Mouse (Mus musculus) forebrain, embryonic 15.5 days (tissue): ENCODE measurements around the gene Daw1. TPM values are rescaled to one million over a fixed set of nuclear protein-coding genes. Genes with fewer than 3 reads are reported as not detected.

ENCODE experiments used
- ATAC-seq: fragments of 200-750 bp; cut with Nextera tagmentation; replicated peaks from 2 replicates; pipeline ENCODE4 v1.8.0; 2017; ENCODE audit warnings: mild to moderate bottlenecking, moderate TSS enrichment, moderate library complexity
- H3K27ac ChIP-seq: fragments of 300-500 bp; sonication (generic); replicated peaks from 2 replicates; pipeline ENCODE4 v1.5.1; 2015; ENCODE audit warnings: mild to moderate bottlenecking, inconsistent platforms
- H3K27me3 ChIP-seq: fragments of 300-500 bp; sonication (generic); 2 replicates; pipeline ENCODE4 v1.6.1; 2015; ENCODE audit warnings: inconsistent platforms
- H3K36me3 ChIP-seq: fragments of 300-500 bp; sonication (generic); 2 replicates; pipeline ENCODE4 v1.6.1; 2015; ENCODE audit warnings: mild to moderate bottlenecking, inconsistent platforms
- H3K4me1 ChIP-seq: fragments of 300-500 bp; sonication (generic); 2 replicates; pipeline ENCODE4 v1.6.1; 2015; ENCODE audit warnings: inconsistent platforms
- H3K4me2 ChIP-seq: fragments of 300-500 bp; sonication (generic); replicated peaks from 2 replicates; pipeline ENCODE4 v1.6.1; 2015; ENCODE audit warnings: mild to moderate bottlenecking, inconsistent platforms
- H3K4me3 ChIP-seq: fragments of 300-500 bp; sonication (generic); 2 replicates; pipeline ENCODE4 v1.5.1; 2015; ENCODE audit warnings: mild to moderate bottlenecking, inconsistent platforms
- H3K9ac ChIP-seq: fragments of 300-500 bp; sonication (generic); replicated peaks from 2 replicates; pipeline ENCODE4 v1.6.1; 2015; ENCODE audit warnings: mild to moderate bottlenecking, inconsistent platforms
- H3K9me3 ChIP-seq: fragments of 300-500 bp; sonication (generic); 2 replicates; pipeline ENCODE4 v1.6.1; 2016; ENCODE audit warnings: inconsistent platforms
- WGBS: fragments of 180-500 bp; shearing (Covaris S2); methylation state at CpG from one replicate; pipeline ENCODE4 v1.1.7; 2015; ENCODE audit warnings: mixed read lengths; 5-methylcytosine and 5-hydroxymethylcytosine counted together
- polyA plus RNA-seq: library from polyadenylated mRNA; unstranded; fragments of >200 nt; fragmentation: Nextera tagmentation; extraction: Ambion mirVana; gene quantifications from 2 replicates; pipeline ENCODE4 v1.2.1, GENCODE M21; 2015

Daw1 gene
- polyA plus RNA-seq, 1 experiment from 2014 or later: 1.2 TPM

GRCm38 (mm10) chr1:83142055-83142454, 17.5 kb upstream of the Daw1 start:
- H3K4me3 ChIP-seq: no peak overlapping the region
- no peaks in the 10 kb centered on the region for H3K36me3 ChIP-seq
- ATAC-seq: no peak
- H3K27ac ChIP-seq: no peak overlapping the region
- no peaks in the 10 kb centered on the region for H3K9me3 ChIP-seq
- no peaks in the 10 kb centered on the region for H3K27me3 ChIP-seq
- no peak overlapping the region for H3K4me2 ChIP-seq
- 85% methylated on average over 5 of the region's 5 CpGs for WGBS
- no peak overlapping the region for H3K9ac ChIP-seq
- no peaks in the 10 kb centered on the region for H3K4me1 ChIP-seq

- Histone ChIP-seq H3K36me3 (no peaks in the 10 kb centered on the region), H3K4me2 (no peak overlapping the region), H3K4me1 (no peaks in the 10 kb centered on the region), H3K9ac (no peak overlapping the region), H3K27me3 (no peaks in the 10 kb centered on the region), H3K27ac (no peak overlapping the region), H3K9me3 (no peaks in the 10 kb centered on the region), H3K4me3 (no peak overlapping the region)
- ATAC-seq: no peak
- WGBS: 96% methylated on average over 2 of the region's 2 CpGs
Observed at GRCm38 (mm10) chr1:83146547-83146946, 13.0 kb upstream of the Daw1 start.

- no peak overlapping the region for H3K9ac ChIP-seq
- WGBS: 70% methylated on average over 3 of the region's 3 CpGs
- H3K36me3 ChIP-seq: no peaks in the 10 kb centered on the region
- no peaks in the 10 kb centered on the region for H3K4me1 ChIP-seq
- no peak overlapping the region for H3K4me2 ChIP-seq
- H3K27me3 ChIP-seq: no peaks in the 10 kb centered on the region
- H3K27ac ChIP-seq: no peak overlapping the region
- H3K4me3 ChIP-seq: no peak overlapping the region
- H3K9me3 ChIP-seq: no peaks in the 10 kb centered on the region
- ATAC-seq: no peak
Observed at GRCm38 (mm10) chr1:83150227-83150626, 9.3 kb upstream of the Daw1 start.

GRCm38 (mm10) chr1:83152961-83153360, 6.6 kb upstream of the Daw1 start:
- Histone ChIP-seq H3K4me2 (no peak overlapping the region), H3K36me3 (no peaks in the 10 kb centered on the region), H3K4me1 (no peaks in the 10 kb centered on the region), H3K27ac (no peak overlapping the region), H3K9ac (no peak overlapping the region), H3K27me3 (no peaks in the 10 kb centered on the region), H3K4me3 (no peak overlapping the region), H3K9me3 (no peaks in the 10 kb centered on the region)
- no peak for ATAC-seq
- 86% methylated on average over 3 of the region's 3 CpGs for WGBS

- WGBS: 64% methylated on average over 1 of the region's 1 CpGs
- ATAC-seq: no peak
Observed at GRCm38 (mm10) chr1:83156876-83157275, 2.7 kb upstream of the Daw1 start.

GRCm38 (mm10) chr1:83161658-83162057, 2.1 kb downstream of the Daw1 start:
- WGBS: 79% methylated on average over 3 of the region's 3 CpGs

More at GRCm38 (mm10) chr1:83156876-83157275, 2.7 kb upstream of the Daw1 start:
- H3K4me1 ChIP-seq: peaks cover 6% of the 10 kb centered on the region; the same call in 1 of the 2 replicates
- H3K27me3 ChIP-seq: no peaks in the 10 kb centered on the region
- no peak overlapping the region for H3K27ac ChIP-seq
- H3K4me3 ChIP-seq: no peak overlapping the region
- H3K9me3 ChIP-seq: no peaks in the 10 kb centered on the region
- no peak overlapping the region for H3K9ac ChIP-seq
- H3K4me2 ChIP-seq: no peak overlapping the region
- no peaks in the 10 kb centered on the region for H3K36me3 ChIP-seq

GRCm38 (mm10) chr1:83164027-83164426, 4.5 kb downstream of the Daw1 start:
- no peak overlapping the region for H3K9ac ChIP-seq
- ATAC-seq: no peak
- no peaks in the 10 kb centered on the region for H3K36me3 ChIP-seq
- no peak overlapping the region for H3K4me3 ChIP-seq
- no peaks in the 10 kb centered on the region for H3K27me3 ChIP-seq
- 88% methylated on average over 3 of the region's 3 CpGs for WGBS
- H3K4me2 ChIP-seq: no peak overlapping the region
- H3K27ac ChIP-seq: no peak overlapping the region
- H3K4me1 ChIP-seq: peaks cover 6% of the 10 kb centered on the region; the same call in 1 of the 2 replicates
- H3K9me3 ChIP-seq: no peaks in the 10 kb centered on the region

More at GRCm38 (mm10) chr1:83161658-83162057, 2.1 kb downstream of the Daw1 start:
- Histone ChIP-seq H3K27me3 (no peaks in the 10 kb centered on the region), H3K9ac (no peak overlapping the region), H3K4me3 (no peak overlapping the region), H3K4me1 (peaks cover 6% of the 10 kb centered on the region; the same call in 1 of the 2 replicates), H3K9me3 (no peaks in the 10 kb centered on the region), H3K4me2 (no peak overlapping the region), H3K27ac (no peak overlapping the region), H3K36me3 (no peaks in the 10 kb centered on the region)
- no peak for ATAC-seq

- H3K27me3 ChIP-seq: no peaks in the 10 kb centered on the region
- no peak for ATAC-seq
- no peaks in the 10 kb centered on the region for H3K4me1 ChIP-seq
- WGBS: 87% methylated on average over 3 of the region's 3 CpGs
- no peak overlapping the region for H3K4me3 ChIP-seq
- H3K9ac ChIP-seq: no peak overlapping the region
- no peak overlapping the region for H3K27ac ChIP-seq
- no peak overlapping the region for H3K4me2 ChIP-seq
- H3K9me3 ChIP-seq: no peaks in the 10 kb centered on the region
- H3K36me3 ChIP-seq: no peaks in the 10 kb centered on the region
Observed at GRCm38 (mm10) chr1:83169158-83169557, 9.6 kb downstream of the Daw1 start.

- Histone ChIP-seq H3K9me3 (no peaks in the 10 kb centered on the region), H3K36me3 (no peaks in the 10 kb centered on the region), H3K27ac (no peak overlapping the region), H3K4me2 (no peak overlapping the region), H3K4me3 (no peak overlapping the region), H3K9ac (no peak overlapping the region), H3K27me3 (no peaks in the 10 kb centered on the region), H3K4me1 (no peaks in the 10 kb centered on the region)
- WGBS: 84% methylated on average over 1 of the region's 1 CpGs
- ATAC-seq: no peak
Observed at GRCm38 (mm10) chr1:83175985-83176384, 16.4 kb downstream of the Daw1 start.

GRCm38 (mm10) chr1:83179531-83179930, 20.0 kb downstream of the Daw1 start:
- Histone ChIP-seq H3K4me1 (no peaks in the 10 kb centered on the region), H3K4me2 (no peak overlapping the region), H3K4me3 (no peak overlapping the region), H3K27me3 (no peaks in the 10 kb centered on the region), H3K27ac (no peak overlapping the region), H3K36me3 (no peaks in the 10 kb centered on the region), H3K9me3 (no peaks in the 10 kb centered on the region), H3K9ac (no peak overlapping the region)
- WGBS: 89% methylated on average over 7 of the region's 7 CpGs
- ATAC-seq: no peak

- Histone ChIP-seq H3K36me3 (no peaks in the 10 kb centered on the region), H3K4me2 (no peak overlapping the region), H3K27ac (no peak overlapping the region), H3K4me1 (no peaks in the 10 kb centered on the region), H3K9me3 (no peaks in the 10 kb centered on the region), H3K4me3 (no peak overlapping the region), H3K9ac (no peak overlapping the region), H3K27me3 (no peaks in the 10 kb centered on the region)
- WGBS: 70% methylated on average over 4 of the region's 4 CpGs
- peak; percentile 74; the same call in 1 of the 2 replicates for ATAC-seq
Observed at GRCm38 (mm10) chr1:83181418-83181817, 21.9 kb downstream of the Daw1 start.

- WGBS: 45% methylated on average over 2 of the region's 2 CpGs
- ATAC-seq: no peak
- no peaks in the 10 kb centered on the region for H3K4me1 ChIP-seq
- H3K9me3 ChIP-seq: no peaks in the 10 kb centered on the region
- no peaks in the 10 kb centered on the region for H3K36me3 ChIP-seq
- no peak overlapping the region for H3K27ac ChIP-seq
- H3K27me3 ChIP-seq: no peaks in the 10 kb centered on the region
- no peak overlapping the region for H3K4me2 ChIP-seq
- H3K9ac ChIP-seq: no peak overlapping the region
- H3K4me3 ChIP-seq: no peak overlapping the region
Observed at GRCm38 (mm10) chr1:83187154-83187553, 27.6 kb downstream of the Daw1 start.

GRCm38 (mm10) chr1:83209981-83210380, 50.4 kb downstream of the Daw1 start:
- no peaks in the 10 kb centered on the region for H3K27me3 ChIP-seq
- H3K4me2 ChIP-seq: no peak overlapping the region
- no peak overlapping the region for H3K27ac ChIP-seq
- no peaks in the 10 kb centered on the region for H3K9me3 ChIP-seq
- H3K9ac ChIP-seq: no peak overlapping the region
- WGBS: 85% methylated on average over 1 of the region's 1 CpGs
- H3K4me1 ChIP-seq: no peaks in the 10 kb centered on the region
- no peak overlapping the region for H3K4me3 ChIP-seq
- no peak for ATAC-seq
- no peaks in the 10 kb centered on the region for H3K36me3 ChIP-seq
